Mouse (Mus musculus) neural tube, embryonic 13.5 days (tissue): ENCODE measurements around the gene Nkap. TPM values are rescaled to one million over a fixed set of nuclear protein-coding genes. Genes with fewer than 3 reads are reported as not detected.
A peak's percentile ranks its signal among the peaks of the same experiment; 100 is the strongest.
"Not testable (repeated sequence)": the region's sequence is repeated elsewhere in the genome, so short reads cannot be mapped to it uniquely, and the experiment has no call there.

ENCODE experiments used
- ATAC-seq: fragments of 200-750 bp; cut with Nextera tagmentation; 2 replicates; pipeline ENCODE4 v1.8.0; 2017; ENCODE audit warnings: low read depth, mild to moderate bottlenecking, moderate TSS enrichment, moderate library complexity
- H3K27ac ChIP-seq: fragments of 300-500 bp; sonication (generic); replicated peaks from 2 replicates; pipeline ENCODE4 v1.5.1; 2015; ENCODE audit warnings: moderate library complexity, mild to moderate bottlenecking, inconsistent platforms
- H3K27me3 ChIP-seq: fragments of 300-500 bp; sonication (generic); 2 replicates; pipeline ENCODE4 v1.6.1; 2015; ENCODE audit warnings: mild to moderate bottlenecking, inconsistent platforms
- H3K36me3 ChIP-seq: fragments of 300-500 bp; sonication (generic); 2 replicates; pipeline ENCODE4 v1.6.1; 2015; ENCODE audit warnings: mild to moderate bottlenecking, inconsistent platforms
- H3K4me1 ChIP-seq: fragments of 300-500 bp; sonication (generic); replicated peaks from 2 replicates; pipeline ENCODE4 v1.6.1; 2015; ENCODE audit warnings: inconsistent platforms
- H3K4me2 ChIP-seq: fragments of 300-500 bp; sonication (generic); 2 replicates; pipeline ENCODE4 v1.6.1; 2015; ENCODE audit warnings: inconsistent platforms, mild to moderate bottlenecking, moderate library complexity
- H3K4me3 ChIP-seq: fragments of 300-500 bp; sonication (generic); 2 replicates; pipeline ENCODE4 v1.5.1; 2015; ENCODE audit warnings: mild to moderate bottlenecking, inconsistent platforms
- H3K9ac ChIP-seq: fragments of 300-500 bp; sonication (generic); 2 replicates; pipeline ENCODE4 v1.6.1; 2015; ENCODE audit warnings: moderate library complexity, mild to moderate bottlenecking, inconsistent platforms
- H3K9me3 ChIP-seq: fragments of 300-500 bp; sonication (generic); 2 replicates; pipeline ENCODE4 v1.6.1; 2016; ENCODE audit warnings: inconsistent platforms
- WGBS: fragments of 180-500 bp; shearing (Covaris S2); methylation state at CpG from one replicate; pipeline ENCODE4 v1.1.7; 2015; 5-methylcytosine and 5-hydroxymethylcytosine counted together
- polyA plus RNA-seq: library from polyadenylated mRNA; unstranded; fragments of >200 nt; fragmentation: Nextera tagmentation; extraction: Ambion mirVana; gene quantifications from 2 replicates; pipeline ENCODE4 v1.2.1, GENCODE M21; 2015

Gene Nkap
- polyA plus RNA-seq, 1 experiment from 2014 or later: 22.8 TPM

GRCm38 (mm10) chrX:37109526-37110192 lies 16.9 kb upstream of the Nkap start:
- Histone ChIP-seq H3K9me3 (no peaks in the 10 kb centered on the region), H3K4me1 (peaks cover 8% of the 10 kb centered on the region; the same call in 1 of the 2 replicates), H3K4me2 (peak overlapping the region; percentile 60), H3K27me3 (no peaks in the 10 kb centered on the region; the same call in 1 of the 2 replicates), H3K4me3 (peak overlapping the region; percentile 52), H3K9ac (peak overlapping the region; percentile 73), H3K36me3 (no peaks in the 10 kb centered on the region), H3K27ac (peak overlapping the region; percentile 91)
- peak; percentile 79 for ATAC-seq
- 14% methylated on average over 27 of the region's 27 CpGs for WGBS

- Histone ChIP-seq H3K27ac (peak within 1 kb of the TSS; percentile 91), H3K4me3 (peak within 1 kb of the TSS; percentile 52), H3K36me3 (no peaks in the 10 kb centered on the region), H3K4me2 (peak within 1 kb of the TSS; percentile 60), H3K9ac (peak within 1 kb of the TSS; percentile 73), H3K9me3 (no peaks in the 10 kb centered on the region), H3K4me1 (peaks cover 8% of the 10 kb centered on the region; the same call in 1 of the 2 replicates), H3K27me3 (no peaks in the 10 kb centered on the region; the same call in 1 of the 2 replicates)
- WGBS: 23% methylated on average over 30 of the region's 30 CpGs
- ATAC-seq: peak; percentile 99
Measured at GRCm38 (mm10) chrX:37110193-37110880, 16.3 kb upstream of the Nkap start, which contains the start of gene Upf3b. Upf3b (minus strand) TSS chrX:37110322.

GRCm38 (mm10) chrX:37110881-37111193 lies 15.8 kb upstream of the Nkap start:
- Histone ChIP-seq H3K4me2 (0 out of 2 replicates have a peak overlapping the region, but pooled peaks have one; percentile 18), H3K4me3 (no peak overlapping the region), H3K27ac (no peak overlapping the region), H3K4me1 (peaks cover 8% of the 10 kb centered on the region; the same call in 1 of the 2 replicates), H3K9me3 (no peaks in the 10 kb centered on the region), H3K9ac (no peak overlapping the region), H3K27me3 (no peaks in the 10 kb centered on the region; the same call in 1 of the 2 replicates), H3K36me3 (no peaks in the 10 kb centered on the region)
- ATAC-seq: no peak
- WGBS: 81% methylated on average over 4 of the region's 4 CpGs

DNA sequence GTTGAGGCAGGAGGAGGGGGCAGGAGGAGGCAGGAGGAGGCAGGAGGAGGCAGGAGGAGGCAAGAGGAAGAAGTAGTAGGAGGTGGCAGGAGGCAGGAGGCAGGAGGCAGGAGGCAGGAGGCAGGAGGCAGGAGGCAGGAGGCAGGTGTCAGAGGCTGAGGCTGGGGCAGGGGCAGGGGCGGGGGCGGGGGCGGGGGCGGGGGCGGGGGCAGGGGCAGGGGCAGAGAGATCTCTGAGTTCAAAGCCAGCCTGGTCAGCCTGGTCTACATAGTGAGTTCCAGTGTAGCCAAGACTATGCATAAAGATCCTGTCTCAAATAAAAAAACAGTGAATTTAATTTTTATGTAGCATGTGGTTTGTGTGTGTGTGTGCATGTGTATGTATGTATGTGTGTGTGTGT lies 9.5 kb upstream of the Nkap start:
- H3K27me3 ChIP-seq: no peaks in the 10 kb centered on the region; the same call in 1 of the 2 replicates
- H3K27ac ChIP-seq: no peak overlapping the region
- WGBS: no CpG with 5 or more reads among the region's 5 CpGs
- no peak overlapping the region for H3K4me2 ChIP-seq
- ATAC-seq: no peak
- no peaks in the 10 kb centered on the region for H3K36me3 ChIP-seq
- no peak overlapping the region for H3K4me3 ChIP-seq
- no peak overlapping the region for H3K9ac ChIP-seq
- no peaks in the 10 kb centered on the region for H3K4me1 ChIP-seq
- no peaks in the 10 kb centered on the region for H3K9me3 ChIP-seq

GRCm38 (mm10) chrX:37119585-37119984 lies 7.0 kb upstream of the Nkap start:
- Histone ChIP-seq H3K4me3 (no peak overlapping the region), H3K27me3 (no peaks in the 10 kb centered on the region), H3K4me1 (no peaks in the 10 kb centered on the region), H3K36me3 (no peaks in the 10 kb centered on the region), H3K9ac (no peak overlapping the region), H3K4me2 (no peak overlapping the region), H3K9me3 (no peaks in the 10 kb centered on the region), H3K27ac (no peak overlapping the region)
- ATAC-seq: no peak
- WGBS: 60% methylated on average over 3 of the region's 3 CpGs

GRCm38 (mm10) chrX:37120212-37120611 lies 6.4 kb upstream of the Nkap start:
- H3K4me2 ChIP-seq: no peak overlapping the region
- H3K4me1 ChIP-seq: no peaks in the 10 kb centered on the region
- H3K27ac ChIP-seq: no peak overlapping the region
- no peaks in the 10 kb centered on the region for H3K27me3 ChIP-seq
- WGBS: 70% methylated on average over 5 of the region's 5 CpGs
- H3K36me3 ChIP-seq: no peaks in the 10 kb centered on the region
- H3K9me3 ChIP-seq: no peaks in the 10 kb centered on the region
- no peak overlapping the region for H3K9ac ChIP-seq
- no peak overlapping the region for H3K4me3 ChIP-seq
- ATAC-seq: no peak

GRCm38 (mm10) chrX:37125511-37125910 lies 1.1 kb upstream of the Nkap start:
- WGBS: 98% methylated on average over 7 of the region's 7 CpGs
- no peaks in the 10 kb centered on the region for H3K36me3 ChIP-seq
- H3K27me3 ChIP-seq: no peaks in the 10 kb centered on the region
- no peak overlapping the region for H3K4me2 ChIP-seq
- H3K4me1 ChIP-seq: peaks cover 13% of the 10 kb centered on the region
- H3K4me3 ChIP-seq: no peak overlapping the region
- ATAC-seq: no peak
- H3K27ac ChIP-seq: no peak overlapping the region
- H3K9me3 ChIP-seq: no peaks in the 10 kb centered on the region
- H3K9ac ChIP-seq: no peak overlapping the region

DNA sequence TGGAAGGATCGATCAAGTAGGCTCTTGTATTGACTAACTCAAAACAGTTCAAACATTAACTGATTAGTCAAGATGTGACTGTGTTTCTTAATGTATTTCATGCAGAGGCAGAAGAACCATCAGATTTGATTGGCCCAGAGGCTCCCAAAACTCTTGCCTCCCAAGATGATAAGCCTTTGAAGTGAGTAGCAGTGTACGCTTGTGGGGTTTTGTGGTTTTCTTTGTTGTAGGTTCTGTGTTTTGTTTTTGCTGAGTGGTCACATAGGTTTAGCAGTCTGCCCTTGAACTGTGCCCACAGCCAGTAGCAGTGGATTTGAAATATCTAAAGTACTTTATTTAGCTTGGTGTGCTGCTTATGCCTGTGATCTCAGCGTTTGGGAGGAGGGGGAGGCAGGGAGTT lies 15.1 kb downstream of the Nkap start:
- H3K4me1 ChIP-seq: no peaks in the 10 kb centered on the region
- 84% methylated on average over 3 of the region's 3 CpGs for WGBS
- no peaks in the 10 kb centered on the region for H3K9me3 ChIP-seq
- H3K27ac ChIP-seq: no peak overlapping the region
- H3K36me3 ChIP-seq: peaks cover 25% of the 10 kb centered on the region
- H3K4me2 ChIP-seq: no peak overlapping the region
- no peak overlapping the region for H3K9ac ChIP-seq
- no peak for ATAC-seq
- no peaks in the 10 kb centered on the region for H3K27me3 ChIP-seq
- no peak overlapping the region for H3K4me3 ChIP-seq

DNA sequence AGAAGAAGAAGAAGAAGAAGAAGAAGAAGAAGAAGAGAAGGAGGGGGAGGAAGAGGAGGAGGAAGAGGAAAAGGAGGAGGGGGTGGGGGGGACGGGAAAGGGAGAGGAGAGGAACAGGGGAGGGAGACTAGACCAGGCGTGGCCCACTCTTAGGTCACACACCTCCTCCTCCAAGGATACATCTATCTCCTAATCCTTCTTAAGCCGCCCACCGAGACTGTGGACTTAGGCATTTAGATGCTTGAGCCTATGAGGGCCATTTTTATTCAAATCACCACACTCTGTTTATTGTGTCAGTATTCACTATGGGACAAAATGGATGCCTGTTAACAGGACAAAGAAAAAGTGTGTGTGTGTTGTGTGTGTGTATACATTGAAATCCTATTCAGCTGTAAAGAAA lies 17.9 kb downstream of the Nkap start:
- H3K4me2 ChIP-seq, H3K27ac ChIP-seq, H3K4me1 ChIP-seq, H3K9ac ChIP-seq, H3K9me3 ChIP-seq, ATAC-seq, H3K4me3 ChIP-seq, H3K27me3 ChIP-seq: not testable (repeated sequence)
- 65% methylated on average over 2 of the region's 4 CpGs for WGBS
- peaks cover 14% of the 10 kb centered on the region for H3K36me3 ChIP-seq

DNA sequence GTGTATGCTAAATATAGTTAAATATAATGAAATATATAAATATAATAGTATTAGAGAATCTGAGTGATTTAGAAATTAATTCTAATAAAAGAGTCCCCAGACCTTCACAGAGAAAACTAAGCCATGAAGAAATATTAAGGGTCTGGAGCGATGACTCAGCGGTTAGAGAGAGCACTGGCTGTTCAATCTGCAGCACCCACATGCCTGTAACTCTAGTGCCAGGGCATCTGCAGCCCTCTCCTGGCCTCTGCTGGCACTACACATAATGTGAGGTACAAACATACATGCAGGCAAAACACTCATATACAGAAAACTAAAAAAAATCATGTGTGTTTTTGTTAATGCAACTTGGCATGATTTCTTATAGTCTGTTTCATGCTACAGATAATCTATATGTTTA lies 18.4 kb downstream of the Nkap start:
- H3K27ac ChIP-seq: no peak overlapping the region
- H3K9ac ChIP-seq: no peak overlapping the region
- H3K4me3 ChIP-seq: no peak overlapping the region
- H3K4me1 ChIP-seq: no peaks in the 10 kb centered on the region
- no peak for ATAC-seq
- H3K4me2 ChIP-seq: no peak overlapping the region
- H3K9me3 ChIP-seq: no peaks in the 10 kb centered on the region
- H3K27me3 ChIP-seq: no peaks in the 10 kb centered on the region
- peaks cover 14% of the 10 kb centered on the region for H3K36me3 ChIP-seq
- 98% methylated on average over 2 of the region's 2 CpGs for WGBS

- Histone ChIP-seq H3K4me3 (no peak overlapping the region), H3K27me3 (no peaks in the 10 kb centered on the region), H3K27ac (no peak overlapping the region), H3K4me1 (no peaks in the 10 kb centered on the region), H3K4me2 (no peak overlapping the region), H3K9ac (no peak overlapping the region), H3K36me3 (peaks cover 12% of the 10 kb centered on the region; the same call in 1 of the 2 replicates), H3K9me3 (no peaks in the 10 kb centered on the region)
- no peak for ATAC-seq
- 54% methylated on average over 4 of the region's 4 CpGs for WGBS
Measured at GRCm38 (mm10) chrX:37157839-37158238, 31.2 kb downstream of the Nkap start.

DNA sequence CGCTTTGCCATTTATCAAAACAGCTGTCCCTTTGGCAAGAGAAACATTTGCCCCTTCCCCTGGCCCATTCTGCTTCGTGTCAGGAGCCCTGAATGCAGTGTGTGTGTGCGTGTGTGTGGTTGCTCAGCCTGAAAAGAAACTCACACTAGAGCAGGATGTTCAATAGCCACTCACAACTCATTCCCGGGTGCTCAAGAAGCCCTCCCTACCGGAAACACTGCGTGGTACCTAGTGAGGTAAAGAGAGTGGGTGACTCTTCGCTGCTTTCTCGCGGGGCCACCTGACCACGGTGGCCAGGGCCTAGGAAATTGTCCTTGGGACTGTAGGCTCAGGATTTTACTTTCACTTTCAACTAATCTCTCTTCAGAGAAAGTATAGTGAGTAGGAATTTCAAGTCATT lies 34.6 kb downstream of the Nkap start:
- H3K4me1 ChIP-seq: no peaks in the 10 kb centered on the region
- 78% methylated on average over 10 of the region's 10 CpGs for WGBS
- no peak overlapping the region for H3K4me2 ChIP-seq

More for the DNA sequence above, 34.6 kb downstream of the Nkap start:
- H3K4me3 ChIP-seq: no peak overlapping the region
- H3K36me3 ChIP-seq: 0 out of 2 replicates have a peak, but pooled peaks cover 2% of the 10 kb centered on the region
- no peaks in the 10 kb centered on the region for H3K27me3 ChIP-seq
- ATAC-seq: no peak
- no peak overlapping the region for H3K27ac ChIP-seq
- no peak overlapping the region for H3K9ac ChIP-seq
- no peaks in the 10 kb centered on the region for H3K9me3 ChIP-seq
